In the genomic region with DNA sequence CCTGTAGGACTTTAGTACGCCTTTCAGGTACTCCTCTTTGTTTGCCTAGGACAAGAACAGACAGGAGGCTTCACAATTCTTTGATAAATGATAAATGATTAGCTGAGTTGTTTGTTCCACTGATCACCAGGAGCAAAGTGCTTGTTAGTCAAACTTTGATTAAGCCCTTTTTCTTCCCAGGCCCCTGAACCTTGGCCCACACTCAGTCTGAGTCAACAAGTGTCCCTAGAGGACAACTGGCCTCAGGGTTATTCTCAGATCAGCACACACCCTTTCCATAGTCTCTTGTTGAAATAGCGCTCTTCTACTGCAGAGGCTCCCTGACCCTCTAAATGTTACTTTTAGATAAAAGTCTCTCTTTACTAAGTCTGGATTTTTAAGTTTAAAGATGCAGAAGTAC, we compare ENCODE assay signal across 12 mouse cellular contexts. TPM values are rescaled to one million over a fixed set of nuclear protein-coding genes. Genes with fewer than 3 reads are reported as not detected.
DNase-seq lines count a peak whose midpoint lies in the region; ATAC-seq and TF ChIP-seq lines count a peak whose summit lies in the region.
"Had no signal": no experiment of that assay in that cellular context is flagged by ENCODE, and none has a peak within 500 bp of the region (broad histone marks: within the 10 kb centered on the region; RNA-seq: fewer than 3 reads in every experiment).

No protein-coding gene starts in this region.

- no peaks in the 10 kb centered on the region for H3K36me3 ChIP-seq in ES-Bruce4 (ENCODE audit: control insufficient read depth, insufficient read depth, low read length, poor library complexity, severe bottlenecking)
- no peaks in the 10 kb centered on the region for H3K36me3 ChIP-seq in intestine, embryonic 14.5 days (ENCODE audit: control insufficient read depth, insufficient read depth, low read length)
- H3K36me3 ChIP-seq in liver, adult 2 months (ENCODE audit: control insufficient read depth, insufficient read depth, low read length), result no peaks in the 10 kb centered on the region
- H3K36me3 ChIP-seq: heart, embryonic 13.5 days; neural tube, embryonic 12.5 days had no signal

- peak overlapping the region; percentile 24 for H3K27ac ChIP-seq in ES-Bruce4 (ENCODE audit: insufficient read depth, low read length)
- peak overlapping the region; percentile 38; the same call in 1 of the 2 replicates for H3K27ac ChIP-seq in intestine, embryonic 14.5 days (ENCODE audit: low read depth)
- peak overlapping the region; percentile 39; the same call in 1 of the 2 replicates for H3K27ac ChIP-seq in liver, adult 2 months (replicated peaks; ENCODE audit: insufficient read depth, low read depth, low read length)
- H3K27ac ChIP-seq: heart, embryonic 13.5 days; macrophage; neural tube, embryonic 12.5 days had no signal

- TF ChIP-seq EP300 in ES-Bruce4 (IDR thresholded peaks at IDR 0.05; ENCODE audit: insufficient read depth, low read depth, low read length), result no peak

- H3K4me3 ChIP-seq in ES-Bruce4 (ENCODE audit: low read depth, low read length), result no peak overlapping the region
- no peak overlapping the region for H3K4me3 ChIP-seq in intestine, embryonic 14.5 days (ENCODE audit: low read depth, low read length)
- no peak overlapping the region for H3K4me3 ChIP-seq in liver, adult 2 months (ENCODE audit: insufficient read depth, low read depth, low read length)
- H3K4me3 ChIP-seq: heart, embryonic 13.5 days; neural tube, embryonic 12.5 days had no signal

- no peak for TF ChIP-seq CTCF in ES-Bruce4 (IDR thresholded peaks at IDR 0.05; ENCODE audit: low read depth, low read length)
- no peak; the same call in 1 of the 2 replicates for TF ChIP-seq CTCF in liver, adult 2 months (IDR thresholded peaks at IDR 0.05; ENCODE audit: low read depth, low read length)

- DNase-seq in A20 (ENCODE audit: low read depth, low spot score), result peak; percentile 24
- no peak for DNase-seq in intestine, embryonic 14.5 days (ENCODE audit: low spot score)
- DNase-seq in liver, adult 2 months (ENCODE audit: extremely low read depth, low read depth, low spot score), result peak; percentile 100
- DNase-seq in thymus, postnatal 4 days, result no peak
- no peak for DNase-seq in layer of hippocampus, adult 9-11 months
- no peak for DNase-seq in left cerebral cortex, adult 9 months (ENCODE audit: low spot score in 2 of 2)
- DNase-seq: cerebellum, adult 11 months had no signal

- no peak for TF ChIP-seq POLR2A in ES-Bruce4 (IDR thresholded peaks at IDR 0.05; ENCODE audit: insufficient read depth, low read length)
- TF ChIP-seq POLR2A in liver, adult 2 months (IDR thresholded peaks at IDR 0.05; ENCODE audit: extremely low read depth, insufficient read depth, low read length), result no peak

- H3K4me2 ChIP-seq in intestine, embryonic 14.5 days (ENCODE audit: low read length), result 0 out of 2 replicates have a peak overlapping the region, but pooled peaks have one; percentile 8
- H3K4me2 ChIP-seq: heart, embryonic 13.5 days; neural tube, embryonic 12.5 days had no signal

- H3K4me1 ChIP-seq in ES-Bruce4 (ENCODE audit: control insufficient read depth, insufficient read depth, low read length), result no peaks in the 10 kb centered on the region
- H3K4me1 ChIP-seq in intestine, embryonic 14.5 days (replicated peaks; ENCODE audit: control insufficient read depth, insufficient read depth, low read length), result no peaks in the 10 kb centered on the region; the same call in 1 of the 2 replicates
- H3K4me1 ChIP-seq in liver, adult 2 months (ENCODE audit: control insufficient read depth, insufficient read depth, low read length), result peaks cover 12% of the 10 kb centered on the region; the same call in 1 of the 2 replicates
- H3K4me1 ChIP-seq: neural tube, embryonic 12.5 days had no signal

- H3K27me3 ChIP-seq in ES-Bruce4 (ENCODE audit: control insufficient read depth, insufficient read depth, low read length, poor library complexity, severe bottlenecking), result no peaks in the 10 kb centered on the region
- no peaks in the 10 kb centered on the region for H3K27me3 ChIP-seq in intestine, embryonic 14.5 days (replicated peaks; ENCODE audit: control insufficient read depth, insufficient read depth, low read length)
- no peaks in the 10 kb centered on the region for H3K27me3 ChIP-seq in liver, adult 2 months (ENCODE audit: control insufficient read depth, insufficient read depth, low read length)
- H3K27me3 ChIP-seq: heart, embryonic 13.5 days; neural tube, embryonic 12.5 days had no signal

- ATAC-seq in intestine, embryonic 14.5 days (replicated peaks; ENCODE audit: low FRiP score, low TSS enrichment, low read depth), result peak; percentile 83

- no peaks in the 10 kb centered on the region for H3K79me2 ChIP-seq in liver, adult 2 months (ENCODE audit: control insufficient read depth, insufficient read depth, low read length)

- 50% methylated on average over 2 of the region's 2 CpGs for WGBS in intestine, embryonic 14.5 days
- WGBS in liver, adult 2 months, result 19% methylated on average over 2 of the region's 2 CpGs

- no peaks in the 10 kb centered on the region for H3K9me3 ChIP-seq in ES-Bruce4 (replicated peaks; ENCODE audit: control insufficient read depth, insufficient read depth, low read length, poor library complexity, severe bottlenecking)
- H3K9me3 ChIP-seq in intestine, embryonic 14.5 days (ENCODE audit: control insufficient read depth, low read length), result no peaks in the 10 kb centered on the region
- H3K9me3 ChIP-seq: heart, embryonic 13.5 days; neural tube, embryonic 12.5 days had no signal

- H3K9ac ChIP-seq in ES-Bruce4 (ENCODE audit: low read depth, poor library complexity, severe bottlenecking), result no peak overlapping the region
- H3K9ac ChIP-seq in intestine, embryonic 14.5 days (ENCODE audit: low read length), result no peak overlapping the region
- no peak overlapping the region for H3K9ac ChIP-seq in liver, adult 2 months (ENCODE audit: low read depth, low read length)
- H3K9ac ChIP-seq: heart, embryonic 13.5 days; neural tube, embryonic 12.5 days had no signal

RNA-seq across cellular contexts. Expression of gene Gm10203, which starts 11.0 kb away (rescaled TPM):
- not detected in 2 replicates for polyA plus RNA-seq in ES-Bruce4 (2011; ENCODE audit: insufficient read depth, insufficient read length, low read depth, missing spikeins)
- not detected in 2 replicates for polyA plus RNA-seq in intestine, embryonic 14.5 days (2014; fragmentation: Nextera tagmentation; extraction: Ambion mirVana)
- not detected in 2 replicates for total RNA-seq in liver, adult 2 months (2014; rRNA removed)
- not detected in 2 replicates for polyA plus RNA-seq in liver, adult 2 months (2012; rRNA removed)
- total RNA-seq: left cerebral cortex, postnatal 10 days had no signal
- polyA plus RNA-seq: heart, embryonic 13.5 days; macrophage; neural tube, embryonic 12.5 days had no signal

RNA-seq across cellular contexts. Expression of gene Dennd5b, which starts 17.5 kb away (rescaled TPM):
- 13.2 and 14.3 TPM in 2 replicates for polyA plus RNA-seq in ES-Bruce4 (2011; ENCODE audit: insufficient read depth, insufficient read length, low read depth, missing spikeins)
- 13.2 TPM in 2 replicates for polyA plus RNA-seq in intestine, embryonic 14.5 days (2014; fragmentation: Nextera tagmentation; extraction: Ambion mirVana)
- 94.7 and 99.5 TPM in 2 replicates for total RNA-seq in liver, adult 2 months (2014; rRNA removed)
- 14.8 and 19.4 TPM in 2 replicates for polyA plus RNA-seq in liver, adult 2 months (2012; rRNA removed)

RNA-seq across cellular contexts. Expression of gene Etfbkmt, which starts 20.7 kb away (rescaled TPM):
- 24.5 and 25.8 TPM in 2 replicates for polyA plus RNA-seq in ES-Bruce4 (2011; ENCODE audit: insufficient read depth, insufficient read length, low read depth, missing spikeins)
- 15.7 and 18.4 TPM in 2 replicates for polyA plus RNA-seq in intestine, embryonic 14.5 days (2014; fragmentation: Nextera tagmentation; extraction: Ambion mirVana)
- 25.3 and 31.0 TPM in 2 replicates for total RNA-seq in liver, adult 2 months (2014; rRNA removed)
- polyA plus RNA-seq in liver, adult 2 months (2012; rRNA removed), result 3.9 and 15.6 TPM in 2 replicates

Comparison
In these comparisons a context has a peak if more than half of its experiments do, and no peak if none do; other contexts are left out.
1. DNase-seq: peak in A20 (single experiment) and liver, adult 2 months (single experiment); none in intestine, embryonic 14.5 days (single experiment), thymus, postnatal 4 days (single experiment), layer of hippocampus, adult 9-11 months (single experiment) and left cerebral cortex, adult 9 months (0 of 2).
2. Peak in every context shown above with its lines, with median percentiles within 50 percentile points of each other: H3K27ac ChIP-seq.